Mouse (Mus musculus) Patski (cell line): ENCODE measurements around the gene 0610009B22Rik. TPM values are rescaled to one million over a fixed set of nuclear protein-coding genes. Genes with fewer than 3 reads are reported as not detected.

ENCODE experiments used
- ATAC-seq: fragments of 100-300 bp; one replicate; pipeline ENCODE4 v1.8.0; 2021
- CTCF ChIA-PET: fragments of 350-600 bp; sonication (Branson Sonifier 250); formaldehyde crosslinking; loops from one replicate; lab custom pipeline; 2022; ENCODE audit warnings: inconsistent platforms; lab: Charles Lee
- POLR2A ChIA-PET: fragments of 350-600 bp; sonication (Branson Sonifier 250); formaldehyde crosslinking; loops from one replicate; lab custom pipeline; 2022; ENCODE audit warnings: antibody characterized with exemption, inconsistent platforms; lab: Charles Lee
- DNase-seq: peaks from one replicate; pipeline ENCODE4 v3.0.0-alpha.2; 2011; ENCODE audit warnings: low read depth, low spot score
- H3K27me3 ChIP-seq: fragments of 371-371 bp; one replicate; pipeline ENCODE4 v1.5.1; 2021
- CTCF ChIP-seq: fragments of 100-300 bp; IDR thresholded peaks from one replicate; pipeline ENCODE4 v1.5.1; 2021
- in situ Hi-C: fragments of 300-500 bp; cut with MboI; formaldehyde crosslinking; loops from 3 replicates; pipeline ENCODE4 v1.11.1; 2018; ENCODE audit warnings: low pct_unique_long_range_greater_than_20kb, mixed read lengths
- polyA plus RNA-seq: library from polyadenylated mRNA; unstranded; gene quantifications from one replicate; pipeline ENCODE4 v1.2.3, GENCODE M21; 2021

Gene 0610009B22Rik
- polyA plus RNA-seq, 1 experiment from 2014 or later: 67.1 TPM

GRCm38 (mm10) chr11:51662632-51663031 is 26.0 kb downstream of the 0610009B22Rik start:
- no peak for TF ChIP-seq CTCF
- ATAC-seq: no peak
- DNase-seq: no peak
- in situ Hi-C loops: no loop called here
- ChIA-PET POLR2A (interaction anchor here (0.5 to 1.4 kb wide), 3 partner anchors 11 to 27 kb away, joined by 3 to 4 read pairs (median 3); no protein-coding TSS in a partner anchor), CTCF (interaction anchor here (1.6 to 5.2 kb wide), 2 partner anchors 10 to 33 kb away, joined by 3 to 27 read pairs; no protein-coding TSS in a partner anchor)
- no peaks in the 10 kb centered on the region for H3K27me3 ChIP-seq

- no peak for TF ChIP-seq CTCF
- in situ Hi-C loops: no loop called here
- ChIA-PET POLR2A (interaction anchor here (0.8 kb wide), 1 partner anchor 25 kb away, joined by 3 read pairs; no protein-coding TSS in a partner anchor), CTCF (interaction anchor here (0.8 to 5.2 kb wide), 3 partner anchors 11 to 20 kb away, joined by 3 to 27 read pairs (median 3); no protein-coding TSS in a partner anchor)
- H3K27me3 ChIP-seq: no peaks in the 10 kb centered on the region
- ATAC-seq: no peak
- no peak for DNase-seq
These were observed 26.8 kb downstream of the 0610009B22Rik start for GRCm38 (mm10) chr11:51661867-51662365.

- in situ Hi-C loops: no loop called here
- ChIA-PET CTCF (interaction anchor here (5.2 kb wide), 1 partner anchor 14 kb away, joined by 27 read pairs; no protein-coding TSS in a partner anchor), POLR2A (interaction anchor here (1.2 kb wide), 3 partner anchors 15 to 18 kb away, joined by 3 to 4 read pairs (median 3); no protein-coding TSS in a partner anchor)
- peak; percentile 71 for ATAC-seq
- peak; percentile 89 for DNase-seq
- no peak for TF ChIP-seq CTCF
- H3K27me3 ChIP-seq: no peaks in the 10 kb centered on the region
These were observed 30.0 kb downstream of the 0610009B22Rik start for GRCm38 (mm10) chr11:51658705-51659104.

- ATAC-seq (no peak), DNase-seq (no peak)
- TF ChIP-seq CTCF: no peak
- in situ Hi-C loops: no loop called here
- H3K27me3 ChIP-seq: no peaks in the 10 kb centered on the region
- ChIA-PET CTCF (no interaction called here), POLR2A (interaction anchor here (1.0 to 1.2 kb wide), 4 partner anchors 15 to 22 kb away, joined by 3 to 4 read pairs (median 3); no protein-coding TSS in a partner anchor)
These were observed 30.4 kb downstream of the 0610009B22Rik start for GRCm38 (mm10) chr11:51658291-51658690.

- POLR2A ChIA-PET: no interaction called here
- DNase-seq (no peak), ATAC-seq (peak; percentile 12)
- in situ Hi-C loops: no loop called here
- TF ChIP-seq CTCF: no peak
- CTCF ChIA-PET: interaction anchor here (0.8 to 1.0 kb wide), 2 partner anchors 25 kb away, joined by 3 read pairs; no protein-coding TSS in a partner anchor
- no peaks in the 10 kb centered on the region for H3K27me3 ChIP-seq
These were observed 31.7 kb downstream of the 0610009B22Rik start for GRCm38 (mm10) chr11:51656798-51657521.

- CTCF ChIA-PET: interaction anchor here (0.9 kb wide), 1 partner anchor 32 kb away, joined by 3 read pairs; no protein-coding TSS in a partner anchor
- POLR2A ChIA-PET: no interaction called here
- no peaks in the 10 kb centered on the region for H3K27me3 ChIP-seq
- DNase-seq: no peak
- no peak for TF ChIP-seq CTCF
- ATAC-seq: no peak
- in situ Hi-C loops: no loop called here
These were observed 33.8 kb downstream of the 0610009B22Rik start for GRCm38 (mm10) chr11:51654891-51655290.

GRCm38 (mm10) chr11:51653736-51654135 is 34.9 kb downstream of the 0610009B22Rik start:
- no peak for TF ChIP-seq CTCF
- no peaks in the 10 kb centered on the region for H3K27me3 ChIP-seq
- POLR2A ChIA-PET: interaction anchor here (0.6 kb wide), 1 partner anchor 1294 kb away, joined by 3 read pairs; no protein-coding TSS in a partner anchor
- no peak for ATAC-seq
- no peak for DNase-seq
- in situ Hi-C loops: no loop called here
- CTCF ChIA-PET: interaction anchor here (1.2 kb wide), 1 partner anchor 47 kb away, joined by 3 read pairs; the partner anchor contains the start of gene Hnrnpab

GRCm38 (mm10) chr11:51652889-51653418 is 35.7 kb downstream of the 0610009B22Rik start:
- in situ Hi-C loops: no loop called here
- ATAC-seq: no peak
- DNase-seq: no peak
- CTCF ChIA-PET: interaction anchor here (1.2 kb wide), 1 partner anchor 46 kb away, joined by 3 read pairs; the partner anchor contains the start of gene Hnrnpab
- no peak for TF ChIP-seq CTCF
- H3K27me3 ChIP-seq: no peaks in the 10 kb centered on the region
- POLR2A ChIA-PET: interaction anchor here (0.6 to 1.5 kb wide), 2 partner anchors 10 to 1293 kb away, joined by 3 read pairs; no protein-coding TSS in a partner anchor

- ATAC-seq (peak; percentile 82), DNase-seq (no peak)
- ChIA-PET CTCF (interaction anchor here (1.0 kb wide), 1 partner anchor 30 kb away, joined by 5 read pairs; no protein-coding TSS in a partner anchor), POLR2A (interaction anchor here (1.0 to 2.6 kb wide), 5 partner anchors 9 to 23 kb away, joined by 3 to 10 read pairs (median 8); partner anchors contain the start of gene Rmnd5b)
- no peaks in the 10 kb centered on the region for H3K27me3 ChIP-seq
- in situ Hi-C loops: no loop called here
- TF ChIP-seq CTCF: no peak
These were observed 37.8 kb downstream of the 0610009B22Rik start, which contains the start of the genes N4bp3 and D930048N14Rik for GRCm38 (mm10) chr11:51650691-51651515. N4bp3 (minus strand) TSS chr11:51650842. D930048N14Rik (plus strand) TSS chr11:51650954.
